In genomic region chr6:145084343-145085117, GRCm38 (mm10) we compare ENCODE assay signal across 18 mouse cellular contexts.
"Had no signal": no experiment of that assay in that cellular context is flagged by ENCODE, and none has a peak within 500 bp of the region (broad histone marks: within the 10 kb centered on the region; RNA-seq: fewer than 3 reads in every experiment).

No protein-coding gene starts in this region.

- H3K27me3 ChIP-seq: lung, embryonic 15.5 days; midbrain, embryonic 12.5 days; neural tube, embryonic 13.5 days; neural tube, embryonic 15.5 days had no signal

- H3K36me3 ChIP-seq: lung, embryonic 15.5 days; midbrain, embryonic 10.5 days; midbrain, embryonic 12.5 days; neural tube, embryonic 13.5 days; neural tube, embryonic 15.5 days had no signal

- H3K9ac ChIP-seq: lung, embryonic 15.5 days; midbrain, embryonic 12.5 days; neural tube, embryonic 13.5 days; neural tube, embryonic 15.5 days had no signal

- ATAC-seq: lung, postnatal 0 days; midbrain, embryonic 16.5 days had no signal

- H3K4me1 ChIP-seq: lung, embryonic 15.5 days; midbrain, embryonic 10.5 days; midbrain, embryonic 12.5 days; neural tube, embryonic 13.5 days; neural tube, embryonic 15.5 days had no signal

- DNase-seq: lung, adult 2 months; lung, postnatal 4 days; midbrain, embryonic 14.5 days; retina, postnatal 1 day; right cerebral cortex, adult 18-20 months; right cerebral cortex, postnatal 25 days; right cerebral cortex, postnatal 4 days; spleen, adult 18-20 months; thymus, adult 18-20 months; thymus, postnatal 14 days had no signal

- H3K27ac ChIP-seq: lung, embryonic 15.5 days; midbrain, embryonic 10.5 days; midbrain, embryonic 12.5 days; neural tube, embryonic 13.5 days; neural tube, embryonic 15.5 days had no signal

- H3K4me3 ChIP-seq: lung, embryonic 15.5 days; midbrain, embryonic 10.5 days; midbrain, embryonic 12.5 days; myocyte; neural tube, embryonic 13.5 days; neural tube, embryonic 15.5 days had no signal

- H3K4me2 ChIP-seq: lung, embryonic 15.5 days; midbrain, embryonic 12.5 days; neural tube, embryonic 13.5 days; neural tube, embryonic 15.5 days had no signal

- H3K9me3 ChIP-seq: lung, embryonic 15.5 days; midbrain, embryonic 10.5 days; midbrain, embryonic 12.5 days; neural tube, embryonic 13.5 days; neural tube, embryonic 15.5 days had no signal
